Mouse (Mus musculus) CH12.LX (cell line): ENCODE data around the gene Tlr9. TPM values are rescaled to one million over a fixed set of nuclear protein-coding genes. Genes with fewer than 3 reads are reported as not detected.

ENCODE experiments used
- DNase-seq: peaks from one replicate; pipeline ENCODE4 v3.0.0-alpha.2; 2013; ENCODE audit errors: extremely low read depth
- H3K27ac ChIP-seq: 2 replicates; pipeline ENCODE4 v1.5.1; 2012; ENCODE audit warnings: low read depth, mild to moderate bottlenecking, control low read depth, moderate library complexity; ENCODE audit not compliant: insufficient read depth
- H3K27me3 ChIP-seq: replicated peaks from 2 replicates; pipeline ENCODE3; 2012; ENCODE audit warnings: inconsistent platforms
- H3K36me3 ChIP-seq, 2 experiments: replicated peaks in 1 of 2; 2 replicates each; pipeline versions ENCODE3 to v1.6.1; 2012; ENCODE audit warnings: inconsistent platforms in 1 of 2, low read length in 1 of 2, mild to moderate bottlenecking in 1 of 2, mixed read lengths in 1 of 2, moderate library complexity in 1 of 2; ENCODE audit not compliant: control insufficient read depth in 1 of 2, insufficient read depth in 1 of 2
- H3K4me1 ChIP-seq, 2 experiments: 2 replicates each; pipeline ENCODE4 v1.6.1; 2012; ENCODE audit warnings: inconsistent platforms in 1 of 2, moderate library complexity in 1 of 2; ENCODE audit not compliant: insufficient read depth in 2 of 2, control insufficient read depth in 1 of 2
- H3K4me2 ChIP-seq: 2 replicates; pipeline ENCODE4 v1.6.1; 2012; ENCODE audit warnings: low read depth, mild to moderate bottlenecking, control low read depth; ENCODE audit not compliant: poor library complexity, insufficient read depth, severe bottlenecking
- H3K4me3 ChIP-seq, 3 experiments: fragments of 150-350 bp in 1 of 3; sonication (generic) in 1 of 3; replicated peaks in 1 of 3; 2 replicates each; pipeline versions ENCODE3 to v1.5.1; 2011 to 2012; ENCODE audit warnings: low read depth in 2 of 3, low read length in 2 of 3, mild to moderate bottlenecking in 2 of 3, moderate library complexity in 2 of 3, control low read depth in 1 of 3, improper control_type of control experiment in 1 of 3, inconsistent platforms in 1 of 3, mixed read lengths in 1 of 3; ENCODE audit not compliant: poor library complexity in 1 of 3
- H3K79me2 ChIP-seq: replicated peaks from 2 replicates; pipeline ENCODE4 v1.6.1; 2012; ENCODE audit warnings: mild to moderate bottlenecking, moderate library complexity; ENCODE audit not compliant: control insufficient read depth, poor library complexity, insufficient read depth, severe bottlenecking; ENCODE audit errors: extremely low read depth
- H3K9ac ChIP-seq: 2 replicates; pipeline ENCODE4 v1.6.1; 2012; ENCODE audit warnings: low read depth, mild to moderate bottlenecking, control low read depth, moderate library complexity; ENCODE audit not compliant: insufficient read depth
- H3K9me3 ChIP-seq: replicated peaks from 2 replicates; pipeline ENCODE3; 2012; ENCODE audit warnings: low read length, inconsistent platforms, mixed read lengths
- CHD1 ChIP-seq: IDR thresholded peaks from 2 replicates; pipeline ENCODE4 v1.6.1; 2012; ENCODE audit warnings: low read depth, low read length, improper control_type of control experiment, inconsistent platforms
- CTCF ChIP-seq, 2 experiments: IDR thresholded peaks in 1 of 2; conservative IDR thresholded peaks in 1 of 2; 2 replicates each; pipeline ENCODE4 v1.5.1; 2011 to 2012; ENCODE audit warnings: low read depth in 2 of 2, low read length in 2 of 2, improper control_type of control experiment in 1 of 2, inconsistent platforms in 1 of 2, mild to moderate bottlenecking in 1 of 2, moderate library complexity in 1 of 2
- E2F4 ChIP-seq: IDR thresholded peaks from 2 replicates; pipeline ENCODE4 v1.6.1; 2011; ENCODE audit warnings: low read depth, low read length, improper control_type of control experiment; ENCODE audit not compliant: insufficient replicate concordance
- ELF1 ChIP-seq: IDR thresholded peaks from 2 replicates; pipeline ENCODE4 v1.6.1; 2014; ENCODE audit warnings: low read depth, mild to moderate bottlenecking, inconsistent platforms, low read length, improper control_type of control experiment
- EP300 ChIP-seq: IDR thresholded peaks from 2 replicates; pipeline ENCODE4 v1.6.1; 2011; ENCODE audit warnings: low read length, improper control_type of control experiment
- GABPA ChIP-seq: IDR thresholded peaks from 2 replicates; pipeline ENCODE4 v1.6.1; 2012; ENCODE audit warnings: low read depth, low read length, improper control_type of control experiment, inconsistent platforms; ENCODE audit not compliant: insufficient replicate concordance
- HCFC1 ChIP-seq: IDR thresholded peaks from 2 replicates; pipeline ENCODE4 v1.6.1; 2012; ENCODE audit warnings: low read depth, mild to moderate bottlenecking, inconsistent platforms, low read length, improper control_type of control experiment
- JUN ChIP-seq: IDR thresholded peaks from 2 replicates; pipeline ENCODE4 v1.6.1; 2011; ENCODE audit warnings: low read depth, mild to moderate bottlenecking, low read length, improper control_type of control experiment, moderate library complexity; ENCODE audit not compliant: insufficient read depth
- KAT2A ChIP-seq: IDR thresholded peaks from 2 replicates; pipeline ENCODE4 v1.6.1; 2012; ENCODE audit warnings: low read length, improper control_type of control experiment, inconsistent platforms; ENCODE audit not compliant: insufficient replicate concordance
- MAFK ChIP-seq: IDR thresholded peaks from 2 replicates; pipeline ENCODE4 v1.6.1; 2011; ENCODE audit warnings: low read length, improper control_type of control experiment; ENCODE audit not compliant: insufficient replicate concordance
- MYC ChIP-seq: IDR thresholded peaks from 2 replicates; pipeline ENCODE4 v1.6.1; 2011; ENCODE audit warnings: low read depth, mild to moderate bottlenecking, improper control_type of control experiment, low read length
- NELFE ChIP-seq: IDR thresholded peaks from 2 replicates; pipeline ENCODE4 v1.6.1; 2011; ENCODE audit warnings: low read depth, low read length, improper control_type of control experiment
- RAD21 ChIP-seq: IDR thresholded peaks from 2 replicates; pipeline ENCODE4 v1.6.1; 2011; ENCODE audit warnings: low read depth, mild to moderate bottlenecking, low read length, improper control_type of control experiment, moderate library complexity
- SIN3A ChIP-seq: IDR thresholded peaks from 2 replicates; pipeline ENCODE4 v1.6.1; 2012; ENCODE audit warnings: low read length, improper control_type of control experiment, inconsistent platforms
- TBP ChIP-seq: conservative IDR thresholded peaks from 2 replicates; pipeline ENCODE4 v1.6.1; 2011; ENCODE audit warnings: low read depth, low read length, improper control_type of control experiment
- TCF12 ChIP-seq: IDR thresholded peaks from 2 replicates; pipeline ENCODE4 v1.6.1; 2014; ENCODE audit warnings: low read depth, mild to moderate bottlenecking, inconsistent platforms, low read length, improper control_type of control experiment
- UBTF ChIP-seq: IDR thresholded peaks from 2 replicates; pipeline ENCODE4 v1.6.1; 2012; ENCODE audit warnings: low read depth, mild to moderate bottlenecking, inconsistent platforms, low read length, improper control_type of control experiment, moderate library complexity
- ZC3H11A ChIP-seq: IDR thresholded peaks from 2 replicates; pipeline ENCODE4 v1.6.1; 2012; ENCODE audit warnings: low read depth, mild to moderate bottlenecking, inconsistent platforms, low read length, improper control_type of control experiment
- ZKSCAN1 ChIP-seq: IDR thresholded peaks from 2 replicates; pipeline ENCODE4 v1.6.1; 2012; ENCODE audit warnings: low read depth, inconsistent platforms, low read length, improper control_type of control experiment, borderline replicate concordance
- ZMIZ1 ChIP-seq: IDR thresholded peaks from 2 replicates; pipeline ENCODE4 v1.6.1; 2012; ENCODE audit warnings: low read depth, mild to moderate bottlenecking, inconsistent platforms, low read length, improper control_type of control experiment
- ZNF384 ChIP-seq: IDR thresholded peaks from 2 replicates; pipeline ENCODE4 v1.6.1; 2012; ENCODE audit warnings: low read depth, low read length, improper control_type of control experiment, inconsistent platforms
- dilution Hi-C: fragments of 300-500 bp; cut with MboI; formaldehyde crosslinking; loops from 2 replicates; pipeline ENCODE4 v1.14.3; 2020; ENCODE audit warnings: low sequenced_read_pairs; ENCODE audit not compliant: extremely low pct_unique_long_range_greater_than_20kb, extremely low pct_ligation_motif_present
- in situ Hi-C: fragments of 300-500 bp; cut with MboI; formaldehyde crosslinking; loops from 3 replicates; pipeline ENCODE4 v1.14.3; 2019; ENCODE audit warnings: low sequenced_read_pairs, low pct_ligation_motif_present, low pct_unique_long_range_greater_than_20kb, mixed read lengths
- polyA plus RNA-seq: library from polyadenylated mRNA; unstranded; fragments of >175 nt; gene quantifications from 2 replicates; pipeline ENCODE4 v1.2.1, GENCODE M21; 2012; ENCODE audit warnings: low read depth; ENCODE audit not compliant: insufficient read length
- total RNA-seq, 2 experiments: library from RNA; depleted of rRNA; stranded (reverse); fragments of 300-350 nt in 1 of 2; fragments of >200 nt in 1 of 2; gene quantifications; 2 replicates each; pipeline ENCODE4 v1.2.3; 2012 to 2014

The Tlr9 gene
- total and polyA plus RNA-seq, 3 experiments: 1.0 to 12.5 (median 1.4) TPM

DNA sequence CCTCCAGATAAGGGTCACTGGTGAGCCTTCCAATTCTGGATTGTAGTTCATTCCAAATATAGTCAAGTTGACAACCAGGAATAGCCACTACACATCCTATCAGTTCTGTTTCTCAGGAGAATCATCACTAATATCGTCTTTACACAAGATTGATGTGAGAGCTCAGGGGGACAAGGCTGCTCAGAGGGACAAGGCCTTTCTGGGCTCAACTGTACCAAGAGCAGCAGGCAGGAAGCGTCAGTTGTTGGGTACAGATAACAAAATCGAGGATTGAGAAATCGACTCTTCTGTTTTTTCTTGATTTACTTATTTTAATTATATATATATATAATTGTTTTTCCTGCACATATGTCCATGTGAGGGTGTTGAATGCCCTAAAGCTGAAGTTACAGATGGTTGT, 36.0 kb downstream of the Tlr9 start:
- no peak for DNase-seq
- Histone ChIP-seq H3K9ac (no peak overlapping the region), H3K4me1 (peaks cover 17 to 21% of the 10 kb centered on the region in 2 experiments), H3K4me2 (no peak overlapping the region), H3K27me3 (peaks cover 3% of the 10 kb centered on the region), H3K36me3 (no peaks in the 10 kb centered on the region), H3K4me3 (no peak overlapping the region), H3K9me3 (no peaks in the 10 kb centered on the region), H3K27ac (no peak overlapping the region), H3K79me2 (no peaks in the 10 kb centered on the region)
- dilution Hi-C loops (no loop called here), in situ Hi-C loops (no loop called here)
- TF ChIP-seq ELF1 (no peak), MAFK (no peak), SIN3A (no peak), UBTF (no peak), ZKSCAN1 (no peak), TCF12 (no peak), EP300 (no peak), ZMIZ1 (no peak), GABPA (no peak), KAT2A (no peak), NELFE (no peak), RAD21 (no peak), JUN (no peak), ZC3H11A (no peak), ZNF384 (no peak), E2F4 (no peak), TBP (no peak), HCFC1 (no peak), CHD1 (no peak), MYC (no peak)

- Histone ChIP-seq H3K9me3 (no peaks in the 10 kb centered on the region), H3K4me2 (no peak overlapping the region), H3K4me3 (no peak overlapping the region), H3K79me2 (no peaks in the 10 kb centered on the region), H3K9ac (no peak overlapping the region), H3K4me1 (peaks cover 17 to 21% of the 10 kb centered on the region in 2 experiments), H3K27me3 (peaks cover 3% of the 10 kb centered on the region), H3K36me3 (no peaks in the 10 kb centered on the region), H3K27ac (no peak overlapping the region)
- in situ Hi-C loops: no loop called here
- DNase-seq: no peak
- TF ChIP-seq TCF12: no peak
- no peak for TF ChIP-seq CTCF (conservative IDR thresholded peaks at IDR 0.05 in 1 of 2, IDR thresholded peaks at IDR 0.05 in 1 of 2; ENCODE audit: low read depth in 2 of 2, low read length in 2 of 2)
- no peak for TF ChIP-seq JUN
- dilution Hi-C loops: no loop called here
Observed at GRCm38 (mm10) chr9:106258990-106259389, 36.6 kb downstream of the Tlr9 start.
